Mouse (Mus musculus) limb, embryonic 15.5 days (tissue): ENCODE data around the gene Vmn1r197. TPM values are rescaled to one million over a fixed set of nuclear protein-coding genes. Genes with fewer than 3 reads are reported as not detected.

Source experiments
- polyA plus RNA-seq: library from polyadenylated mRNA; unstranded; fragments of >200 nt; fragmentation: Nextera tagmentation; extraction: Ambion mirVana; gene quantifications from 2 replicates; pipeline ENCODE4 v1.2.1, GENCODE M21; 2015

Vmn1r197 gene
- polyA plus RNA-seq, 1 experiment from 2014 or later: not detected

Other genes with a start within 250 kb of the Vmn1r197 start
- gene Vmn1r188, start 240.1 kb upstream of the Vmn1r197 start, polyA plus RNA-seq: not detected in 2 replicates
- not detected in 2 replicates for gene Vmn1r189, start 218.8 kb upstream of the Vmn1r197 start, polyA plus RNA-seq
- not detected in 2 replicates for gene Vmn1r191, start 140.6 kb upstream of the Vmn1r197 start, polyA plus RNA-seq
- gene Vmn1r192, start 133.4 kb upstream of the Vmn1r197 start, polyA plus RNA-seq: not detected in 2 replicates
- gene Vmn1r193, start 101.4 kb upstream of the Vmn1r197 start, polyA plus RNA-seq: not detected in 2 replicates
- not detected in 2 replicates for gene Vmn1r194, start 80.4 kb upstream of the Vmn1r197 start, polyA plus RNA-seq
- gene Vmn1r195, start 54.1 kb upstream of the Vmn1r197 start, polyA plus RNA-seq: not detected in 2 replicates
- not detected in 2 replicates for gene Vmn1r196, start 34.7 kb upstream of the Vmn1r197 start, polyA plus RNA-seq
- not detected in 2 replicates for gene Vmn1r198, start 25.8 kb downstream of the Vmn1r197 start, polyA plus RNA-seq
- gene Vmn1r199, start 55.2 kb downstream of the Vmn1r197 start, polyA plus RNA-seq: not detected in 2 replicates
- not detected in 2 replicates for gene Vmn1r200, start 65.8 kb downstream of the Vmn1r197 start, polyA plus RNA-seq
- gene Vmn1r201, start 147.3 kb downstream of the Vmn1r197 start, polyA plus RNA-seq: not detected in 2 replicates
- not detected in 2 replicates for gene Vmn1r202, start 180.8 kb downstream of the Vmn1r197 start, polyA plus RNA-seq
- not detected in 2 replicates for gene Vmn1r203, start 193.5 kb downstream of the Vmn1r197 start, polyA plus RNA-seq
- gene Vmn1r204, start 228.6 kb downstream of the Vmn1r197 start, polyA plus RNA-seq: not detected in 2 replicates